Mouse (Mus musculus) left cerebral cortex, adult 9 months (tissue): ENCODE results near the gene Nup214.

Experiments
- DNase-seq, 2 experiments: peaks; one replicate each; pipeline ENCODE4 v3.0.0; 2022; ENCODE audit warnings: low spot score in 2 of 2

The Nup214 gene

GRCm38 (mm10) chr2:32045375-32045774, 71.1 kb downstream of the Nup214 start:
- no peak for DNase-seq

GRCm38 (mm10) chr2:32046009-32046408, 71.8 kb downstream of the Nup214 start:
- no peak for DNase-seq

GRCm38 (mm10) chr2:32047323-32047722, 73.1 kb downstream of the Nup214 start:
- no peak for DNase-seq

GRCm38 (mm10) chr2:32051791-32052190, 77.6 kb downstream of the Nup214 start:
- no peak for DNase-seq

DNA sequence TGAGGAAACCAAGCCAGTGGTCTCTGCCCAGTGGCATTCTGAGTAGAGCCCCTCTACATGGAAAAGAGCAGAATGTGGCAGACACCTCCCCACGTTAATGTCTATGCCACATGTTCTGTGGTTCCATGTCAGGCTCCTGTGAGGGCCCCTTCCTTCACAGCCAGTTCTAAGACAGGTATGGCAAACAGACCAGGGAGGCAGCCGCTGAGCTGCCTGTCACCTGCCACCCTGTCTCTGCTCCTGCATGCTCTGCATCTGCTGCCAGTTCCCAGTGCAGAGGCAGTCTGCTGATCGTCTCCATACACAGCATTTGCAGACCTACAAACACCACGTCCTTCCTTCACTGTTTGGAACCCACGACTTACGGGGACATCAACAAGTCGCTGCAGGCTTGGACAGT, 78.2 kb downstream of the Nup214 start:
- DNase-seq, result no peak

DNA sequence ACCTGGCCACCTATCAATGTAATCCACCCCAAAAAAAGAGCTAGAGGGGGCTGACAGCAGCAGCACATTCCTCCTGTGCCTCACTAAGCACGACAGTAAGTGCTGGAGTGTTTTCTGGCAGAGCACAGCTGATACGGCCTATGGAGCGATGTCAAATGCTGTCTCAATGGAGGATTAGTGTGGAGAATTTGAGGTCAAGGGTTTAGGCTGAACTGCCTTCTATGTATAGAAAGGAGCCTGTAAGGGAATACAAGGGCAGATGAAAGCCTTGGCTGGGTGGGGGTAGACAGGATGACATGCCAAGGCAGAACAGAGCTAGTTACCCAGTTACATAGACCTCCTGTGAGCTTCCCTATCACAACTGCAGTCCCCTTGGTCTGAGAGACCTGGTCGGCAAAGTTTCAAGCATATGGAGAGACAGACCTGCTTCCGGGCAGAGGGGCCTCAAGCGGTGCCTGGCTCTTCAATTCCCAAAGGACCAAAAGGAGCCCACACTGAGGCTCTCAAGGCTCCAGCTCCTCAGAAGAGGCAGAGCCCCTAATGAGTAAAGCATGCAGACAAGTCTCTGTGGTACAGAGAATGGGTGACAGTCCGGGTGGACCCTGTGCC, 81.2 kb downstream of the Nup214 start:
- DNase-seq, result no peak

- no peak for DNase-seq
Observed at GRCm38 (mm10) chr2:32056524-32056923, 82.3 kb downstream of the Nup214 start.

- DNase-seq, result no peak
Observed at GRCm38 (mm10) chr2:32057360-32057759, 83.1 kb downstream of the Nup214 start.

- DNase-seq, result no peak
Observed at GRCm38 (mm10) chr2:32057794-32058193, 83.6 kb downstream of the Nup214 start.

DNA sequence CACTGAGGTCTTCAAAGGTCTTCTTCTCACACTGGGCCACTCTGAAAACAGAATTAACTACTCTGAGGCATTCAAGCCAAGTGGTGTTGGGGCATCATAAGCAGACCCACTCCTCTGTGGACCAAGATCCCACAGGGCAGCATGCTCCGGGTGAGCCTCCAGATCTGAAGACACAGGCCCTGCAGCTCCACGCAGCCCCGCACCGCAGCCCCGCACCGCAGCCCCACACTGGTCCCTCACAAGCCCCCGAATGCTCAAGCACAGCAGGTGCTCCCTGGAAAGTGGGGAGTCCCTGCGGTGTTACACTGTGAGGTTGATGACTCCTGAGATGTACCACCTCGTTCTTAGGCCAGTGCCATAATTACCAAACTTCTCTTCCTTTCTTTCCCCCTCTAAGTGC, 84.0 kb downstream of the Nup214 start:
- no peak for DNase-seq

- DNase-seq, result no peak
Observed at GRCm38 (mm10) chr2:32058716-32059115, 84.5 kb downstream of the Nup214 start.

GRCm38 (mm10) chr2:32059613-32060012, 85.4 kb downstream of the Nup214 start:
- no peak for DNase-seq

- DNase-seq, result no peak
Observed at GRCm38 (mm10) chr2:32060228-32060805, 86.1 kb downstream of the Nup214 start.

DNA sequence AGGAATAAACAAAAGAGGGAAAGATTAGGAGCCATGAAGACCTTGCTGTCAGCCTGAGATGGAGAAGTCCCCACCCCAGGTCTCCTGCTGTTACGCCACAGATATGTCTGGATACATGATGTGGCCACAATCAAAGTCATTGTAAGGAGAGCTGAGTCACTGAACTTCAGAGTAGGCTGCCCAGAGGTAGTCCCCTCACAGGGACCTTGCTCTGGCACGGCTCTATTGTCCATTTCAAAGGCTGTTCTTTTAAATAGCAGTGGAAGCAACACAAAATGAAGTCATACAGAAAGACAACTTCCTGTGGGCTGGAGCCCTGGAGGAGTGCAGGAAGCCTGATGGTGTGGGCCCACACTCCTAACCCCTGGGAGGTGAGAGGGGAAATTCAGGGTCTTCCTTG, 87.0 kb downstream of the Nup214 start:
- DNase-seq, result no peak

DNA sequence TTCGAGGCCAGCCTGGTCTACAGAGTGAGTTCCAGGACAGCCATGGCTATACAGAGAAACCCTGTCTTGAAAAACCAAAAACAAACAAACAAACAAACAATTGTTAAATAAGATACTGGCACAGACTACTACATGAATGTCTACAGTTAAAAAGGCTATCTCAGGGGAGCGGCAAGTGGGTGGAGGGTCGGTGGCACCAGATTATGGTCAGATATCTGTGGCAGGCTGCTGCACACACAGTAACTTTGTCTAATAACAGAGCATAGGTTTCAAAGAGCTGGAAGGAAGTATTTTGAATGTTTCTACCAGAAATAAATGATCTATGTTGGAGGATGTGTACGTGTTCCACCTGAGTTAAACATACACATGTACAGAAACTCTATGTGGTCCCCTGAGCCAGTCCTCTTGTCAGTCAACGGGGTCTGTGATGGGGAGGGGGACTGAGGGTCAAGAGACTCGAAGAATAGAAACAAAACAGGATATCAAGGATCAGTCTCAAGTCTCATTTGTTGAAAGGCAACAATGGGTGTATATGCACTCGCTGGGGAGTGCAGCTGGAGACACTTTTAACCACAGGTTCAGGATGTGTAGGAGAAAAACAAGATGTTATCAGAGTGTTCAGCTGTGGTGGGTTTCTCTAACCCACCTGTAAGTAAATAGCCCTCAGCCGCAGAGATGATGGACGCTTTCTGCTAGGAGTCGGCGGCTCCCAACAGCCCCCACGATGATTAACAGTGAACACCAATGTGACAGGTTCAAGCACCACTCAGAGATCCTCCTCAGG, 87.7 kb downstream of the Nup214 start:
- DNase-seq, result no peak

GRCm38 (mm10) chr2:32062626-32063410, 88.6 kb downstream of the Nup214 start:
- DNase-seq, result no peak

- DNase-seq, result no peak
Observed at GRCm38 (mm10) chr2:32063451-32064151, 89.4 kb downstream of the Nup214 start.

GRCm38 (mm10) chr2:32064913-32065312, 90.7 kb downstream of the Nup214 start:
- DNase-seq, result no peak

DNA sequence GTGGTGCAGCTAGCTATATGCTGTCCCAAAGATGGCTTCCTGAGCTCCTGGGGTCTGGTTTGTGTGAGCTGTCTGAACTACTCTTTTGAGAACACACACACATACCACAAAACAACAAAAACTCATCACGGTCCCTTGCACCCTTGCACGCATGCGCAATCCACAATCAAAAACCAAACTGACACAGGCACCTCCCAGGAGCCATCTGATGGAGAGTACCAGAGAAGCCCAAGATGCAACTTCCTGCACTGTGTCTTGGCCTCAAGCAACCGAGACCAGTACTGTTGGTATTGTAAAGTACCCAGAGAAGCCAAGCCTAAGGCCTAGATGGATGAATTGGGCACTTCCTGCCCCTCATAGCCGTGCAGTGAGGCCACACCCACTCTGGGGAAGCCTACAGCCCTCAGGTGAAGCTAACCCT, 91.1 kb downstream of the Nup214 start:
- no peak for DNase-seq

GRCm38 (mm10) chr2:32066005-32066404, 91.8 kb downstream of the Nup214 start:
- DNase-seq, result no peak

- no peak for DNase-seq
Observed at GRCm38 (mm10) chr2:32068811-32069607, 94.8 kb downstream of the Nup214 start.
